Mouse (Mus musculus) kidney, adult 18-20 months (tissue): ENCODE measurements at regions not wholly inside any gene's neighbourhood (a gene's known extent, or its start where the extent isn't known, plus 50 kb on each side); places are given as distances from the start of the nearest gene placed in this dataset.
"Not testable (repeated sequence)": the region's sequence is repeated elsewhere in the genome, so short reads cannot be mapped to it uniquely, and the experiment has no call there.

Experiments used
- DNase-seq: peaks from one replicate; pipeline ENCODE4 v3.0.0; 2021

- DNase-seq, result no peak
Measured at GRCm38 (mm10) chr8:90046779-90047178, 301.4 kb downstream of the Tox3 start.

- no peak for DNase-seq
Measured at GRCm38 (mm10) chr8:90036436-90036835, 311.7 kb downstream of the Tox3 start.

GRCm38 (mm10) chr8:90032572-90032971 lies 315.6 kb downstream of the Tox3 start:
- no peak for DNase-seq

- no peak for DNase-seq
Measured at GRCm38 (mm10) chr8:90031220-90031619, 316.9 kb downstream of the Tox3 start.

GRCm38 (mm10) chr8:90017958-90018357 lies 330.2 kb downstream of the Tox3 start:
- not testable (repeated sequence) for DNase-seq

- no peak for DNase-seq
Measured at GRCm38 (mm10) chr8:90013755-90014154, 334.4 kb downstream of the Tox3 start.

- DNase-seq, result peak; percentile 56
Measured at GRCm38 (mm10) chr8:90011682-90012409, 336.3 kb downstream of the Tox3 start.

GRCm38 (mm10) chr8:90009431-90009830 lies 338.7 kb downstream of the Tox3 start:
- no peak for DNase-seq

GRCm38 (mm10) chr8:90000899-90001640 lies 347.1 kb downstream of the Tox3 start:
- peak; percentile 79 for DNase-seq

GRCm38 (mm10) chr8:89993743-89994142 lies 354.4 kb downstream of the Tox3 start:
- DNase-seq, result no peak

GRCm38 (mm10) chr8:89983859-89984258 lies 364.3 kb downstream of the Tox3 start:
- no peak for DNase-seq

GRCm38 (mm10) chr8:89982551-89982950 lies 365.6 kb downstream of the Tox3 start:
- no peak for DNase-seq

- no peak for DNase-seq
Measured at GRCm38 (mm10) chr8:89981320-89981719, 366.8 kb downstream of the Tox3 start.

- no peak for DNase-seq
Measured at GRCm38 (mm10) chr8:89980441-89980840, 367.7 kb downstream of the Tox3 start.

- DNase-seq, result no peak
Measured at GRCm38 (mm10) chr8:89962799-89963198, 385.3 kb downstream of the Tox3 start.

GRCm38 (mm10) chr8:89957486-89957885 lies 390.7 kb downstream of the Tox3 start:
- no peak for DNase-seq

GRCm38 (mm10) chr8:89956482-89957020 lies 391.6 kb downstream of the Tox3 start:
- DNase-seq, result no peak

- DNase-seq, result no peak
Measured at GRCm38 (mm10) chr8:89938836-89939235, 409.3 kb downstream of the Tox3 start.

GRCm38 (mm10) chr8:89934521-89934920 lies 413.6 kb downstream of the Tox3 start:
- no peak for DNase-seq

GRCm38 (mm10) chr8:89926666-89927232 lies 421.4 kb downstream of the Tox3 start:
- DNase-seq, result no peak

GRCm38 (mm10) chr8:89924697-89925096 lies 423.4 kb downstream of the Tox3 start:
- DNase-seq, result not testable (repeated sequence)

- DNase-seq, result no peak
Measured at GRCm38 (mm10) chr8:89914076-89914475, 434.1 kb downstream of the Tox3 start.

- DNase-seq, result no peak
Measured at GRCm38 (mm10) chr8:89906200-89906599, 441.9 kb downstream of the Tox3 start.

- DNase-seq, result no peak
Measured at GRCm38 (mm10) chr8:89905588-89905987, 442.6 kb downstream of the Tox3 start.
